Mouse (Mus musculus): ENCODE results near the gene Cntn4.

Cntn4 gene

GRCm38 (mm10) chr6:105677149-105678031 is at the start of gene Cntn4:
Cntn4 (plus strand) TSS chr6:105677660.
- no peak for DNase-seq (ENCODE audit: low spot score)

GRCm38 (mm10) chr6:105674276-105674675 is 3.2 kb upstream of the Cntn4 start:
- DNase-seq (ENCODE audit: low spot score) = no peak

GRCm38 (mm10) chr6:105675099-105675498 is 2.4 kb upstream of the Cntn4 start:
- no peak for DNase-seq (ENCODE audit: low spot score)

GRCm38 (mm10) chr6:105676637-105677036 is 823 bp upstream of the Cntn4 start:
- DNase-seq (ENCODE audit: low spot score) = no peak

GRCm38 (mm10) chr6:105678778-105679177 is 1.3 kb downstream of the Cntn4 start:
- no peak for DNase-seq (ENCODE audit: low spot score)

- no peak for DNase-seq (ENCODE audit: low spot score)
Observed at GRCm38 (mm10) chr6:105681496-105681895, 4.0 kb downstream of the Cntn4 start.

GRCm38 (mm10) chr6:105683251-105683650 is 5.8 kb downstream of the Cntn4 start:
- no peak for DNase-seq (ENCODE audit: low spot score)

- no peak for DNase-seq (ENCODE audit: low spot score)
Observed at GRCm38 (mm10) chr6:105684123-105684522, 6.7 kb downstream of the Cntn4 start.

- DNase-seq (ENCODE audit: low spot score) = no peak
Observed at GRCm38 (mm10) chr6:105688195-105688594, 10.7 kb downstream of the Cntn4 start.

GRCm38 (mm10) chr6:105742026-105742425 is 64.6 kb downstream of the Cntn4 start:
- DNase-seq (ENCODE audit: low spot score) = no peak

GRCm38 (mm10) chr6:105780616-105781015 is 103.2 kb downstream of the Cntn4 start:
- DNase-seq (ENCODE audit: low spot score) = no peak

- no peak for DNase-seq (ENCODE audit: low spot score)
Observed at GRCm38 (mm10) chr6:105788462-105788861, 111.0 kb downstream of the Cntn4 start.

- no peak for DNase-seq (ENCODE audit: low spot score)
Observed at GRCm38 (mm10) chr6:105835099-105835498, 157.6 kb downstream of the Cntn4 start.

- no peak for DNase-seq (ENCODE audit: low spot score)
Observed at GRCm38 (mm10) chr6:105847296-105847695, 169.8 kb downstream of the Cntn4 start.

- DNase-seq (ENCODE audit: low spot score) = no peak
Observed at GRCm38 (mm10) chr6:105892838-105893237, 215.4 kb downstream of the Cntn4 start.

GRCm38 (mm10) chr6:105938485-105938884 is 261.0 kb downstream of the Cntn4 start:
- no peak for DNase-seq (ENCODE audit: low spot score)

- no peak for DNase-seq (ENCODE audit: low spot score)
Observed at GRCm38 (mm10) chr6:105939303-105939702, 261.8 kb downstream of the Cntn4 start.

GRCm38 (mm10) chr6:105940591-105940990 is 263.1 kb downstream of the Cntn4 start:
- no peak for DNase-seq (ENCODE audit: low spot score)

GRCm38 (mm10) chr6:105991492-105991891 is 314.0 kb downstream of the Cntn4 start:
- no peak for DNase-seq (ENCODE audit: low spot score)

GRCm38 (mm10) chr6:106013018-106013417 is 335.6 kb downstream of the Cntn4 start:
- DNase-seq (ENCODE audit: low spot score) = no peak

- no peak for DNase-seq (ENCODE audit: low spot score)
Observed at GRCm38 (mm10) chr6:106015126-106015525, 337.7 kb downstream of the Cntn4 start.

- no peak for DNase-seq (ENCODE audit: low spot score)
Observed at GRCm38 (mm10) chr6:106048878-106049277, 371.4 kb downstream of the Cntn4 start.

- DNase-seq (ENCODE audit: low spot score) = no peak
Observed at GRCm38 (mm10) chr6:106056123-106056522, 378.7 kb downstream of the Cntn4 start.

- no peak for DNase-seq (ENCODE audit: low spot score)
Observed at GRCm38 (mm10) chr6:106078071-106078603, 400.7 kb downstream of the Cntn4 start.
